Mouse (Mus musculus) lung, postnatal 0 days (tissue): ENCODE data around the gene Asb16.

Experiments used
- CTCF ChIP-seq: IDR thresholded peaks from 2 replicates; pipeline ENCODE4 v1.5.1; 2016; ENCODE audit warnings: antibody characterized with exemption, mild to moderate bottlenecking
- EP300 ChIP-seq: IDR thresholded peaks from 2 replicates; pipeline ENCODE4 v1.6.1; 2016; ENCODE audit warnings: antibody characterized with exemption, mild to moderate bottlenecking, control low read depth

GRCm38 (mm10) chr11:102219994-102220346 lies 48.6 kb upstream of the Asb16 start:
- no peak for TF ChIP-seq CTCF
- no peak for TF ChIP-seq EP300
